Mouse (Mus musculus) ES-E14 (cell line): ENCODE data around the gene Fkbp1a. TPM values are rescaled to one million over a fixed set of nuclear protein-coding genes. Genes with fewer than 3 reads are reported as not detected.

Experiments
- DNase-seq: peaks from one replicate; pipeline ENCODE4 v3.0.0-alpha.2; 2013; ENCODE audit warnings: low read depth, low spot score
- H3K27ac ChIP-seq: 2 replicates; pipeline ENCODE4 v1.5.1; 2012; ENCODE audit warnings: low read depth, mild to moderate bottlenecking, low read length, moderate library complexity, mixed read lengths; ENCODE audit not compliant: poor library complexity, insufficient read depth, severe bottlenecking
- H3K36me3 ChIP-seq: 2 replicates; pipeline ENCODE4 v1.6.1; 2012; ENCODE audit warnings: mild to moderate bottlenecking, low read length, moderate library complexity, mixed read lengths; ENCODE audit not compliant: control insufficient read depth, poor library complexity, insufficient read depth, severe bottlenecking
- H3K4me1 ChIP-seq, 2 experiments: fragments of 150-350 bp in 1 of 2; sonication (generic) in 1 of 2; 2 replicates each; pipeline ENCODE4 v1.6.1; 2012; ENCODE audit warnings: low read length in 2 of 2, mild to moderate bottlenecking in 1 of 2, mixed read lengths in 1 of 2; ENCODE audit not compliant: control insufficient read depth in 2 of 2, insufficient read depth in 2 of 2, poor library complexity in 1 of 2
- H3K4me3 ChIP-seq, 2 experiments: fragments of 150-350 bp in 1 of 2; sonication (generic) in 1 of 2; 2 replicates each; pipeline ENCODE4 v1.5.1; 2012; ENCODE audit warnings: low read length in 2 of 2, low read depth in 1 of 2, mild to moderate bottlenecking in 1 of 2, mixed read lengths in 1 of 2; ENCODE audit not compliant: insufficient read depth in 1 of 2, poor library complexity in 1 of 2, severe bottlenecking in 1 of 2
- H3K9ac ChIP-seq: 2 replicates; pipeline ENCODE4 v1.6.1; 2012; ENCODE audit warnings: low read depth, mild to moderate bottlenecking, low read length, mixed read lengths; ENCODE audit not compliant: poor library complexity, insufficient read depth, severe bottlenecking
- H3K9me3 ChIP-seq: fragments of 150-350 bp; sonication (generic); 2 replicates; pipeline ENCODE4 v1.6.1; 2012; ENCODE audit warnings: low read depth, mild to moderate bottlenecking, low read length; ENCODE audit not compliant: control insufficient read depth, insufficient read depth
- CHD2 ChIP-seq: IDR thresholded peaks from 2 replicates; pipeline ENCODE4 v1.6.1; 2014; ENCODE audit warnings: mild to moderate bottlenecking, low read depth, low read length, inconsistent platforms
- HCFC1 ChIP-seq: IDR thresholded peaks from 2 replicates; pipeline ENCODE4 v1.6.1; 2012; ENCODE audit warnings: low read length, inconsistent platforms, borderline replicate concordance; ENCODE audit not compliant: insufficient read depth
- MAFK ChIP-seq: IDR thresholded peaks from 2 replicates; pipeline ENCODE4 v1.6.1; 2014; ENCODE audit warnings: mild to moderate bottlenecking, low read depth, low read length, inconsistent platforms; ENCODE audit not compliant: insufficient read depth
- ZC3H11A ChIP-seq: IDR thresholded peaks from 2 replicates; pipeline ENCODE4 v1.6.1; 2012; ENCODE audit warnings: low read depth, mild to moderate bottlenecking, inconsistent platforms, low read length, borderline replicate concordance
- ZNF384 ChIP-seq: IDR thresholded peaks from 2 replicates; pipeline ENCODE4 v1.6.1; 2012; ENCODE audit warnings: low read depth, low read length, inconsistent platforms
- in situ Hi-C, 2 experiments: fragments of 600-800 bp; cut with MboI; formaldehyde crosslinking; loops; one replicate each; pipeline ENCODE4 v1.15.1; 2025; ENCODE audit warnings: low sequenced_read_pairs in 2 of 2, inconsistent platforms in 1 of 2; ENCODE audit not compliant: unreplicated experiment in 2 of 2
- total RNA-seq: library from RNA; depleted of rRNA; stranded (reverse); fragments of 300-350 nt; gene quantifications from 2 replicates; pipeline ENCODE4 v1.2.3, GENCODE M21; 2012

The Fkbp1a gene
- total RNA-seq, 1 experiment: 79.5 TPM

DNA sequence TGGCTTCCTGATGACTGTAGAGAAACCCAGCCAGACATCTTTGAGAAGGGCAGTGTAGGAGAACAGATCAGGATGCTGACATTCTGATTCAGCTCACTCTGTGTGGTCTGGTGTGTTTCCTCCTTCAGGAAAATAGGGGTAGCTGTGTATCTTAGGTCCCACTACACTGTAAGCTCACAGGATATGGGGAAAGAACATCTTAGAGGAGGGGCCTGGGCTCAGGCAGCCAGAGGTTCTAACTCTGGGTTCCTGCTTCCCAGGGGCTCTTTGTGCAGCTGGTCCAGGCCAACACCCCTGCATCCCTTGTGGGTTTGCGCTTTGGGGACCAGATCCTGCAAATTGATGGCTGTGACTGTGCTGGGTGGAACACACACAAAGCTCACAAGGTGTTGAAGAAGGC is 44.5 kb downstream of the Fkbp1a start:
- no peaks in the 10 kb centered on the region for H3K9me3 ChIP-seq
- no peaks in the 10 kb centered on the region for H3K4me1 ChIP-seq
- H3K9ac ChIP-seq: no peak overlapping the region
- no peaks in the 10 kb centered on the region for H3K36me3 ChIP-seq
- in situ Hi-C loops: no loop called here
- DNase-seq: no peak
- H3K4me3 ChIP-seq: no peak overlapping the region
- H3K27ac ChIP-seq: no peak overlapping the region
- TF ChIP-seq HCFC1: no peak

- Histone ChIP-seq H3K9me3 (no peaks in the 10 kb centered on the region), H3K4me1 (no peaks in the 10 kb centered on the region), H3K36me3 (no peaks in the 10 kb centered on the region), H3K27ac (no peak overlapping the region), H3K4me3 (no peak overlapping the region), H3K9ac (no peak overlapping the region)
- no peak for DNase-seq
- TF ChIP-seq ZNF384: no peak
- TF ChIP-seq HCFC1: no peak
- no peak for TF ChIP-seq ZC3H11A
- no peak for TF ChIP-seq MAFK
- no peak for TF ChIP-seq CHD2
- in situ Hi-C loops: no loop called here
These were observed 45.0 kb downstream of the Fkbp1a start for GRCm38 (mm10) chr2:151587306-151587705.

DNA sequence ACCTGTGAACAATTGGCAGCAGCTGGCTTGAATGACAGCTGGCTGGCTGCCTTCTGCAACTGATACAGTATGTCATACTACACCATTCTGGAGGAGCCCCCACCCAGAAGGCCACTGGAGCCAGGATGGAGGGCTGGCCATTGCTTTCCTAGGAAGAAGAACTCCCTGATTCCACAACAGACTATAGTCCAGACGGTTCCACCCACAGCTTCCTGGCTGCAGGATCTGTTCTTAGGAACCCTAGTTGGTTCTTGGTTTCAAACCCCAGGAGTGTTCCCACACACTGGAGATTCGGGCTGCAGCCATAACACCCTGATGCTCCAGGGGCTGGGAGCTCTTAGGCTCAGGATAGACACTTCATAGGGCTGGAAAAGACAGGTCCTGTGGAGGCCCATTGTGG is 55.8 kb downstream of the Fkbp1a start:
- TF ChIP-seq ZC3H11A (no peak), MAFK (no peak), HCFC1 (no peak), ZNF384 (no peak), CHD2 (no peak)
- no peaks in the 10 kb centered on the region; the same call in 1 of the 2 replicates for H3K36me3 ChIP-seq
- peaks cover 0 to 6% of the 10 kb centered on the region in 2 experiments; a peak in 2 of 4 replicates for H3K4me1 ChIP-seq
- no peak for DNase-seq
- no peaks in the 10 kb centered on the region for H3K9me3 ChIP-seq
- no peak overlapping the region for H3K27ac ChIP-seq
- no peak overlapping the region for H3K9ac ChIP-seq
- in situ Hi-C loops: no loop called here
- H3K4me3 ChIP-seq: no peak overlapping the region

- H3K27ac ChIP-seq: no peak overlapping the region
- TF ChIP-seq CHD2 (no peak), MAFK (no peak), ZC3H11A (no peak), HCFC1 (no peak), ZNF384 (no peak)
- H3K4me3 ChIP-seq: no peak overlapping the region
- DNase-seq: no peak
- no peak overlapping the region for H3K9ac ChIP-seq
- H3K9me3 ChIP-seq: no peaks in the 10 kb centered on the region
- H3K36me3 ChIP-seq: no peaks in the 10 kb centered on the region
- H3K4me1 ChIP-seq: peaks cover 0 to 9% of the 10 kb centered on the region in 2 experiments; a peak in 1 of 4 replicates
- in situ Hi-C loops: no loop called here
These were observed 59.8 kb downstream of the Fkbp1a start for GRCm38 (mm10) chr2:151602106-151602505.

DNA sequence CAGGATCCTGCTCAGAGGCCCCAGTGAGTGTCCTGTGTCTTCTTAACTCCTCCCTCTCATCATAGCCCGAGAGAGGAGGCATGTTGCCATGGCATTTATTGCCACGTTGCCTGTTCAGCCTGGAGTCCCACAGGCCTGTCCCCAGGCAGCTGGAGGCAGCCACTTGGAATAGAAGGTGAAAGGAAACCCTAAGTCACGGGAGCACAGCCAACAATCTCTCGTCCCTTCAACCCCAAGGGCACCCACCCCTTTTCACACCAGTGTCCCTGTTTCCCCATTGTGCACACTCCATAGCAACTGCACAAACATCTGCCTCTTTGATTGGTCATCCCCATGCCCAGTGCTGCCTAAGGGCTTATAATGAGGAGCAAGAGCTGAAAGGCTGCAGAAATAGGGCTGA is 61.3 kb downstream of the Fkbp1a start:
- Histone ChIP-seq H3K4me3 (no peak overlapping the region), H3K9ac (no peak overlapping the region), H3K9me3 (no peaks in the 10 kb centered on the region), H3K36me3 (no peaks in the 10 kb centered on the region), H3K27ac (no peak overlapping the region), H3K4me1 (peaks cover 0 to 9% of the 10 kb centered on the region in 2 experiments; a peak in 1 of 4 replicates)
- no peak for DNase-seq
- no peak for TF ChIP-seq MAFK
- no peak for TF ChIP-seq ZC3H11A
- TF ChIP-seq HCFC1: no peak
- no peak for TF ChIP-seq CHD2
- TF ChIP-seq ZNF384: no peak
- in situ Hi-C loops: no loop called here
